Mouse (Mus musculus): Measurements from ENCODE around the gene Gm3252. TPM values are rescaled to one million over a fixed set of nuclear protein-coding genes. Genes with fewer than 3 reads are reported as not detected.
A peak's percentile ranks its signal among the peaks of the same experiment; 100 is the strongest.
"Not testable (repeated sequence)": the region's sequence is repeated elsewhere in the genome, so short reads cannot be mapped to it uniquely, and the experiment has no call there.

Gm3252 gene
- 0.10 and 0.23 TPM in 2 replicates for polyA plus RNA-seq (2015; fragmentation: Nextera tagmentation; extraction: Ambion mirVana)

GRCm38 (mm10) chr14:4726038-4726880 lies at the start of gene Gm3252:
TSS of gene Gm3252 (plus strand) at chr14:4726775.
- peak within 1 kb of the TSS; percentile 31 for H3K4me3 ChIP-seq
- H3K4me2 ChIP-seq (replicated peaks), result peak within 1 kb of the TSS; percentile 55
- H3K4me1 ChIP-seq; H3K36me3 ChIP-seq; H3K9me3 ChIP-seq; H3K27me3 ChIP-seq; H3K9ac ChIP-seq; ATAC-seq (ENCODE audit: low FRiP score, low read depth); H3K27ac ChIP-seq: not testable (repeated sequence)
- WGBS, result 4% methylated on average over 4 of the region's 47 CpGs

- WGBS, result 79% methylated on average over 1 of the region's 2 CpGs
- H3K9ac ChIP-seq; H3K27ac ChIP-seq; H3K4me1 ChIP-seq; H3K4me2 ChIP-seq (replicated peaks); H3K36me3 ChIP-seq; H3K4me3 ChIP-seq; ATAC-seq (ENCODE audit: low FRiP score, low read depth); H3K9me3 ChIP-seq; H3K27me3 ChIP-seq: not testable (repeated sequence)
Observed at GRCm38 (mm10) chr14:4708938-4709337, 17.6 kb upstream of the Gm3252 start, which contains the start of gene Gm7876. TSS of gene Gm7876 (plus strand) at chr14:4709238.

GRCm38 (mm10) chr14:4776037-4776436 lies 49.5 kb downstream of the Gm3252 start, which contains the start of gene Gm9602:
TSS of gene Gm9602 (plus strand) at chr14:4776337.
- ATAC-seq (ENCODE audit: low FRiP score, low read depth); H3K9me3 ChIP-seq; H3K9ac ChIP-seq; H3K4me2 ChIP-seq (replicated peaks); H3K27me3 ChIP-seq; H3K4me1 ChIP-seq; H3K4me3 ChIP-seq; H3K36me3 ChIP-seq; H3K27ac ChIP-seq: not testable (repeated sequence)
- WGBS, result 67% methylated on average over 1 of the region's 2 CpGs

Other genes starting within 250 kb of the Gm3252 start
- not detected in 2 replicates for gene Gm3182, start 245.0 kb upstream of the Gm3252 start, polyA plus RNA-seq (2015; fragmentation: Nextera tagmentation; extraction: Ambion mirVana)
- gene Gm3047, start 171.4 kb upstream of the Gm3252 start, polyA plus RNA-seq (2015; fragmentation: Nextera tagmentation; extraction: Ambion mirVana), result not detected in 2 replicates
- gene Gm8159, start 94.4 kb upstream of the Gm3252 start, polyA plus RNA-seq (2015; fragmentation: Nextera tagmentation; extraction: Ambion mirVana), result not detected in 2 replicates
- gene Gm3239, start 62.6 kb upstream of the Gm3252 start, polyA plus RNA-seq (2015; fragmentation: Nextera tagmentation; extraction: Ambion mirVana), result not detected in 2 replicates
- gene Gm7876, start 17.5 kb upstream of the Gm3252 start, polyA plus RNA-seq (2015; fragmentation: Nextera tagmentation; extraction: Ambion mirVana), result not detected in 2 replicates
- gene Gm9602, start 49.6 kb downstream of the Gm3252 start, polyA plus RNA-seq (2015; fragmentation: Nextera tagmentation; extraction: Ambion mirVana), result not detected in 2 replicates
- not detected in 2 replicates for gene Gm3269, start 111.3 kb downstream of the Gm3252 start, polyA plus RNA-seq (2015; fragmentation: Nextera tagmentation; extraction: Ambion mirVana)
- 0.34 and 0.57 TPM in 2 replicates for gene Gm3264, start 128.8 kb downstream of the Gm3252 start, polyA plus RNA-seq (2015; fragmentation: Nextera tagmentation; extraction: Ambion mirVana)
- gene Gm3278, start 165.6 kb downstream of the Gm3252 start, polyA plus RNA-seq (2015; fragmentation: Nextera tagmentation; extraction: Ambion mirVana), result not detected in 2 replicates